Mouse (Mus musculus) erythroblast, embryonic 14.5 days (primary cell): Measurements from ENCODE around the gene Fam19a2. TPM values are rescaled to one million over a fixed set of nuclear protein-coding genes. Genes with fewer than 3 reads are reported as not detected.

Experiments used
- H3K27me3 ChIP-seq: 2 replicates; pipeline ENCODE4 v1.6.1; 2012; ENCODE audit warnings: inconsistent platforms; ENCODE audit not compliant: control insufficient read depth
- H3K36me3 ChIP-seq: 2 replicates; pipeline ENCODE4 v1.6.1; 2012; ENCODE audit warnings: mild to moderate bottlenecking, inconsistent platforms; ENCODE audit not compliant: control insufficient read depth
- H3K4me1 ChIP-seq: 2 replicates; pipeline ENCODE4 v1.6.1; 2012; ENCODE audit warnings: inconsistent platforms; ENCODE audit not compliant: control insufficient read depth
- H3K4me3 ChIP-seq: replicated peaks from 2 replicates; pipeline ENCODE3; 2012; ENCODE audit warnings: moderate library complexity, mild to moderate bottlenecking, inconsistent platforms
- H3K9me3 ChIP-seq: 2 replicates; pipeline ENCODE4 v1.6.1; 2012; ENCODE audit warnings: low read length, inconsistent platforms, mixed read lengths; ENCODE audit not compliant: control insufficient read depth
- GATA1 ChIP-seq: IDR thresholded peaks from 2 replicates; pipeline ENCODE4 v1.6.1; 2012; ENCODE audit warnings: low read length, inconsistent platforms, mixed read lengths
- TAL1 ChIP-seq: IDR thresholded peaks from 3 replicates; pipeline ENCODE4 v1.6.1; 2012; ENCODE audit warnings: low read length, inconsistent platforms, mixed read lengths
- polyA plus RNA-seq: library from polyadenylated mRNA; stranded (reverse); fragments of >175 nt; gene quantifications from 2 replicates; pipeline ENCODE4 v1.2.3, GENCODE M21; 2012

Gene Fam19a2
- 0.01 and 0.02 TPM in 2 replicates for polyA plus RNA-seq

DNA sequence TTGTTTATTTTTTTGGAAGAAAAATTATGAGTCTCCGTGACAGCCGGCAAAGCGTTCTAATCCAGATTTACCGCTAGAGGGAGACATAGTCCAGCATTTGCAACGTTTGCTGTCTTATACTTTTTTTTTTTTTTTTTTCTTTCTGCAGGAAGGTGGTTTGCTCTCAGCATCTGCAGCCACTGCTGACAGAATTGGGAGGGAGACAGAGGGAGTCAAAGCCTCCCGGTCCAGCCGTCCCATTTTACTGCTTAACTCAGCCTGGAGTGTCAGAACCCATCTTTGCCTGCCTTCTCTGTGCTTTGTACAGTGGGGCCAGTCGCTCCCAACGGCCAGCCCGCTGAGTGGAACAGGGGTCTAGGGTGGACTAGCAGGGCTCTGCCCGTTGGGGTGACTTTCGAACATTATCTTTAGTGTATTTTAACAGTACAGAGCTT is at the start of gene Fam19a2:
Gene Fam19a2 (plus strand): TSS at position 121 of the 434 bp plus-strand sequence.
- Histone ChIP-seq H3K27me3 (peaks cover 37% of the 10 kb centered on the region), H3K4me3 (peak within 1 kb of the TSS; percentile 21), H3K36me3 (no peaks in the 10 kb centered on the region), H3K4me1 (no peaks in the 10 kb centered on the region), H3K9me3 (peaks cover 2% of the 10 kb centered on the region; the same call in 1 of the 2 replicates)
- TF ChIP-seq TAL1 (no peak), GATA1 (no peak)

GRCm38 (mm10) chr10:123222785-123223184 is 41.0 kb upstream of the Fam19a2 start:
- no peak overlapping the region for H3K4me3 ChIP-seq
- peaks cover 3% of the 10 kb centered on the region; the same call in 1 of the 2 replicates for H3K4me1 ChIP-seq
- no peaks in the 10 kb centered on the region for H3K36me3 ChIP-seq
- no peaks in the 10 kb centered on the region for H3K27me3 ChIP-seq
- H3K9me3 ChIP-seq, result 0 out of 2 replicates have a peak, but pooled peaks cover 2% of the 10 kb centered on the region
- TF ChIP-seq GATA1 (no peak), TAL1 (no peak)

GRCm38 (mm10) chr10:123229420-123229819 is 34.4 kb upstream of the Fam19a2 start:
- Histone ChIP-seq H3K4me1 (no peaks in the 10 kb centered on the region), H3K27me3 (no peaks in the 10 kb centered on the region), H3K4me3 (no peak overlapping the region), H3K36me3 (no peaks in the 10 kb centered on the region), H3K9me3 (0 out of 2 replicates have a peak, but pooled peaks cover 2% of the 10 kb centered on the region)
- no peak for TF ChIP-seq GATA1
- no peak for TF ChIP-seq TAL1

GRCm38 (mm10) chr10:123248063-123248462 is 15.7 kb upstream of the Fam19a2 start:
- H3K9me3 ChIP-seq, result no peaks in the 10 kb centered on the region
- no peak overlapping the region for H3K4me3 ChIP-seq
- no peaks in the 10 kb centered on the region for H3K4me1 ChIP-seq
- TF ChIP-seq GATA1 (no peak), TAL1 (no peak)
- no peaks in the 10 kb centered on the region for H3K27me3 ChIP-seq
- no peaks in the 10 kb centered on the region for H3K36me3 ChIP-seq

GRCm38 (mm10) chr10:123251904-123252303 is 11.9 kb upstream of the Fam19a2 start:
- Histone ChIP-seq H3K4me1 (no peaks in the 10 kb centered on the region), H3K4me3 (no peak overlapping the region), H3K9me3 (no peaks in the 10 kb centered on the region), H3K27me3 (no peaks in the 10 kb centered on the region), H3K36me3 (no peaks in the 10 kb centered on the region)
- TF ChIP-seq GATA1, result no peak
- no peak for TF ChIP-seq TAL1

DNA sequence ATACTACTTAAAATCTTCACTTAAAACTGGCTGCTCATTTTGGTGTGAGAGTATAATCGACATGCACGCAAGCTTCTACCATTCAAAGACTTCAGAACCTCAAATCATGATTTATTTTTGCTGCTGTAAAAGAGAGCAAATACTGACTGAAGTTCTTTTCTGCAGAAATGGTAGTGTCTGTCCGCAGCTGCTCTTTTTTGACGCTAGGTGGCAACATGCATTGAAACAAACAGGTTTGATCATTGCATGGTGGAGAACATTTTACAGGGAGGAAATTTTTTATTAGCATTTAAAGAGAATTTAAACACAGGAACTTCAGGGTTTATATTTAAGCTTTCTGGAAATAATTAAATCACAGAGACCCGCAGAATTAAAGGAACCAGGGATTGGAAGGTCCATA is 9.5 kb upstream of the Fam19a2 start:
- Histone ChIP-seq H3K9me3 (no peaks in the 10 kb centered on the region), H3K27me3 (no peaks in the 10 kb centered on the region), H3K4me3 (no peak overlapping the region), H3K36me3 (no peaks in the 10 kb centered on the region), H3K4me1 (no peaks in the 10 kb centered on the region)
- TF ChIP-seq GATA1, result no peak
- TF ChIP-seq TAL1, result no peak

DNA sequence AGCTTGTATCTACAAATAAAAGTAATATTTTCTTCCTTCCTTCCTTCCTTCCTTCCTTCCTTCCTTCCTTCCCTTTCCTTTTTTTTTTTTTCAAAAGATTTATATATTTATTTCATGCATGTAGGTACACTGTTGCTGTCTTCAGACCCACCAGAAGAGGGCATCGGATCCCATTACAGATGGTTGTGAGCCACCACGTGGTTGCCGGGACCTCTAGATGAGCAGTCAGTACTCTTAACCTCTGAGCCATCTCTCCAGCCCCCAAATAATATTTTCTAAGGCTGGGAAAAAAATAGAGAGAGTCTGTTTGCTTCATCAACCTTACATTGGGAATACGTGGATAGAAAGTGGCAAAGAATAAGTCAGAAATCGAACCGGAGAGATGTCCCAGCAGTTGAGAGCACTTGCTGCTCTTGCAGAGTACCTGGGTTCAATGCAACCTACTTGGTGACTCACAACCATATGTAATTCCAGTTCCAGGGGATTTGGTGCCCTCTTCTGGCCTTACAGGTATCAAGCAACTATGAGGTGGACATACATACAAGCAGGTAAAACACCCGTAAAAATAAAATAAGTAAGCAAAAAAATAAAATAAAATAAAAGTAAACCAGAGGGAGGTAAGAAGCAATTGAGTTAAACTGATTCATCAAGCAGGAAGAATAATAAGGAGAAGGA is 8.0 kb upstream of the Fam19a2 start:
- Histone ChIP-seq H3K27me3 (no peaks in the 10 kb centered on the region), H3K9me3 (no peaks in the 10 kb centered on the region)
- TF ChIP-seq GATA1 (no peak), TAL1 (no peak)

GRCm38 (mm10) chr10:123264461-123265191 is 830 bp downstream of the Fam19a2 start:
- Histone ChIP-seq H3K4me3 (peak overlapping the region; percentile 21), H3K9me3 (peaks cover 2% of the 10 kb centered on the region; the same call in 1 of the 2 replicates), H3K27me3 (peaks cover 37% of the 10 kb centered on the region), H3K36me3 (no peaks in the 10 kb centered on the region), H3K4me1 (no peaks in the 10 kb centered on the region)
- TF ChIP-seq TAL1 (no peak), GATA1 (no peak)

More for the DNA sequence above, 8.0 kb upstream of the Fam19a2 start:
- Histone ChIP-seq H3K4me3 (no peak overlapping the region), H3K4me1 (no peaks in the 10 kb centered on the region), H3K36me3 (no peaks in the 10 kb centered on the region)

DNA sequence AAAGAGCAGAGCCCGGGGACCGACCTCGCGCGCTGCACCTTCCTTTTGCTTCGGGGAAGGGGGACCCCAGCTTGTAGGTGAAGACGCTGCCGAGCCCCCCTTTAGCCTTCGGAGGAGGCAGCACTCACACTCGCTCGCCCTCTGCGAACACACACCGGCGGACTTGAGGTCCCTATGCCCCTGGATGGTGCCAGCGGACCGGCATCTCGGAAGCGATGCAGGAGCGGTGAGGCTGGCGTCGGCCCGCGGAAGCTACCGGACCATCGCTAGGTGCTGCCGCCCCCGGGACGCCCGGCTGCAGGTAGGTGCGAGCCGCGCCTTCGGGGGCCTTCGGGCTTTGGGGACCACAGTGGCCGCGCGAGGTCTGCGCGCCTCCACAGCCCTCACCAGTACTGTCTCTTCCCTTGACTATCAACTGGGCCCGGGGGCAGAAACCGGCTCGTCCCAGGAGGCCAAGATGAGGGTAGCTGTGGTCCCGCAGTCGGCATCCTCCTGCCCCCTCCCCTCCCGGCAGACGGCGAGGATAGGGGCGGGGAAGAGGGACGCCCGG is 1.5 kb downstream of the Fam19a2 start:
- peaks cover 37% of the 10 kb centered on the region for H3K27me3 ChIP-seq
- peaks cover 2% of the 10 kb centered on the region; the same call in 1 of the 2 replicates for H3K9me3 ChIP-seq
- H3K4me3 ChIP-seq, result no peak overlapping the region
- no peaks in the 10 kb centered on the region for H3K4me1 ChIP-seq
- TF ChIP-seq TAL1, result no peak
- TF ChIP-seq GATA1, result no peak
- H3K36me3 ChIP-seq, result no peaks in the 10 kb centered on the region
